Comparison of ENCODE assay signal across 10 mouse cellular contexts in the genomic region with DNA sequence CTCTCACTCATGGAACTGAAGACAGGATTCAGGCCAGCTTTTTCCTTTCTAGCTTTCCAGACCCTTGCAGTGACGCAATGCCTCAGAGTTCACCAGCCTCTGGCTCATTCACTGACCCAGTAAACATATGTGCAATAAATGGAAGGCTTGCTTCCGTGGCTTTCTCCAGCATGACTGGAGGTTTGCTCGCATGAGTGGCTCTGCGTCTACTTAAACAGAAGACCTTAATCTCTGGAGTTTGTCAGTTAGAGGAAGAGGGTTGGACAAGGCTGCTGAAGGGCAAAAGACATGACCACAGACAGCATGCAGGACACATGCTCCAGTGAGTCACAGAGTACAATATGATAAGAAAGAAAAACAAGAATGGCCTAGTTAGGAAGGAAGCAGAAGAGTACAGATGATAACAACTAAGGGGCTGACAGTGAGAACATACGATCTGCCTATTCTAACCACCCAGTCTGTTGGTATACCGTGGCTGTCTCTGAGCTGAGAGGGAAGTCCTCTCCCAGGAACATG. TPM values are rescaled to one million over a fixed set of nuclear protein-coding genes. Genes with fewer than 3 reads are reported as not detected.
DNase-seq lines count a peak whose midpoint lies in the region; ATAC-seq and TF ChIP-seq lines count a peak whose summit lies in the region.
"Had no signal": no experiment of that assay in that cellular context is flagged by ENCODE, and none has a peak within 500 bp of the region (broad histone marks: within the 10 kb centered on the region; RNA-seq: fewer than 3 reads in every experiment).

No protein-coding gene starts in this region.

- no peaks in the 10 kb centered on the region for H3K9me3 ChIP-seq in lung, embryonic 14.5 days (ENCODE audit: low read depth, low read length)
- H3K9me3 ChIP-seq in heart, embryonic 13.5 days = no peaks in the 10 kb centered on the region
- no peaks in the 10 kb centered on the region for H3K9me3 ChIP-seq in stomach, embryonic 16.5 days (replicated peaks; ENCODE audit: control insufficient read depth, low read length)
- H3K9me3 ChIP-seq: limb, embryonic 13.5 days had no signal

- TF ChIP-seq CTCF in lung, embryonic 14.5 days (IDR thresholded peaks at IDR 0.05; ENCODE audit: low read depth) = no peak
- no peak for TF ChIP-seq CTCF in lung, adult 2 months (IDR thresholded peaks at IDR 0.05; ENCODE audit: insufficient read depth, low read length)

- no peak for TF ChIP-seq POLR2A in lung, adult 2 months (IDR thresholded peaks at IDR 0.05; ENCODE audit: borderline replicate concordance, extremely low read depth, low read depth, low read length)

- H3K27me3 ChIP-seq in lung, embryonic 14.5 days (ENCODE audit: insufficient read depth, low read length) = no peaks in the 10 kb centered on the region
- no peaks in the 10 kb centered on the region; the same call in 1 of the 2 replicates for H3K27me3 ChIP-seq in heart, embryonic 13.5 days (replicated peaks)
- no peaks in the 10 kb centered on the region for H3K27me3 ChIP-seq in stomach, embryonic 16.5 days (ENCODE audit: control insufficient read depth, insufficient read depth, low read length)
- H3K27me3 ChIP-seq: limb, embryonic 13.5 days had no signal

- 45% methylated on average over 6 of the region's 6 CpGs for WGBS in lung, embryonic 14.5 days
- 35% methylated on average over 6 of the region's 6 CpGs for WGBS in lung, adult 2 months
- 14% methylated on average over 6 of the region's 6 CpGs for WGBS in heart, embryonic 13.5 days
- 41% methylated on average over 6 of the region's 6 CpGs for WGBS in stomach, embryonic 16.5 days

- no peak overlapping the region for H3K9ac ChIP-seq in lung, embryonic 14.5 days
- H3K9ac ChIP-seq in heart, embryonic 13.5 days = no peak overlapping the region
- H3K9ac ChIP-seq in stomach, embryonic 16.5 days (ENCODE audit: low read length) = no peak overlapping the region
- H3K9ac ChIP-seq: limb, embryonic 13.5 days had no signal

- peak; percentile 28 for DNase-seq in lung, embryonic 14.5 days
- DNase-seq in lung, adult 2 months = no peak
- peak; percentile 46 to 59 for DNase-seq in kidney, postnatal 4 days
- no peak for DNase-seq in right cerebral cortex, postnatal 25 days
- DNase-seq in left cerebral cortex, adult 8-10 months (ENCODE audit: low spot score in 2 of 2) = no peak
- DNase-seq in urinary bladder, postnatal 4 days (ENCODE audit: low spot score in 2 of 2) = no peak
- DNase-seq: right cerebral cortex, adult 18-20 months had no signal

- no peak overlapping the region for H3K4me3 ChIP-seq in lung, embryonic 14.5 days (ENCODE audit: low read depth, low read length)
- H3K4me3 ChIP-seq in lung, adult 2 months (replicated peaks; ENCODE audit: extremely low read depth, low read depth, low read length) = no peak overlapping the region
- no peak overlapping the region for H3K4me3 ChIP-seq in heart, embryonic 13.5 days
- no peak overlapping the region for H3K4me3 ChIP-seq in stomach, embryonic 16.5 days (replicated peaks; ENCODE audit: low read length)
- H3K4me3 ChIP-seq: limb, embryonic 13.5 days had no signal

- H3K4me1 ChIP-seq in lung, embryonic 14.5 days (ENCODE audit: insufficient read depth) = no peaks in the 10 kb centered on the region
- no peaks in the 10 kb centered on the region for H3K4me1 ChIP-seq in lung, adult 2 months (ENCODE audit: control insufficient read depth, insufficient read depth, low read length)
- H3K4me1 ChIP-seq in heart, embryonic 13.5 days = peaks cover 44% of the 10 kb centered on the region
- H3K4me1 ChIP-seq in stomach, embryonic 16.5 days (ENCODE audit: control insufficient read depth, insufficient read depth, low read length) = no peaks in the 10 kb centered on the region
- H3K4me1 ChIP-seq: limb, embryonic 13.5 days had no signal

- H3K4me2 ChIP-seq in lung, embryonic 14.5 days = no peak overlapping the region
- H3K4me2 ChIP-seq in heart, embryonic 13.5 days = peak overlapping the region; percentile 12; the same call in 1 of the 2 replicates
- H3K4me2 ChIP-seq in stomach, embryonic 16.5 days (ENCODE audit: low read depth, low read length) = no peak overlapping the region
- H3K4me2 ChIP-seq: limb, embryonic 13.5 days had no signal

- H3K36me3 ChIP-seq in lung, embryonic 14.5 days (ENCODE audit: insufficient read depth) = no peaks in the 10 kb centered on the region
- H3K36me3 ChIP-seq in heart, embryonic 13.5 days = no peaks in the 10 kb centered on the region
- no peaks in the 10 kb centered on the region for H3K36me3 ChIP-seq in stomach, embryonic 16.5 days (ENCODE audit: control insufficient read depth, insufficient read depth, low read length)
- H3K36me3 ChIP-seq: limb, embryonic 13.5 days had no signal

- no peak overlapping the region for H3K27ac ChIP-seq in lung, embryonic 14.5 days (ENCODE audit: low read depth)
- peak overlapping the region; percentile 74 for H3K27ac ChIP-seq in heart, embryonic 13.5 days (replicated peaks)
- H3K27ac ChIP-seq in stomach, embryonic 16.5 days (ENCODE audit: low read length) = peak overlapping the region; percentile 26
- H3K27ac ChIP-seq: limb, embryonic 13.5 days had no signal

- no peak; the same call in 1 of the 2 replicates for ATAC-seq in lung, embryonic 14.5 days (ENCODE audit: insufficient read depth)
- peak; percentile 62; the same call in 1 of the 2 replicates for ATAC-seq in heart, embryonic 13.5 days (ENCODE audit: extremely low read depth, insufficient number of reproducible peaks, low FRiP score, low TSS enrichment)
- ATAC-seq in stomach, embryonic 16.5 days (ENCODE audit: insufficient read depth, low FRiP score) = peak; percentile 21; the same call in 1 of the 2 replicates

RNA-seq across cellular contexts. Expression of a gene that starts 1.0 kb away (rescaled TPM):
- not detected in 2 replicates for polyA plus RNA-seq in lung, embryonic 14.5 days (2014; fragmentation: Nextera tagmentation; extraction: Ambion mirVana)
- 0.07 TPM in 1 of 2 replicates, not detected in the other for polyA plus RNA-seq in lung, adult 2 months (2012; rRNA removed)
- not detected in 2 replicates for polyA plus RNA-seq in heart, embryonic 13.5 days (2015; fragmentation: Nextera tagmentation; extraction: Ambion mirVana)
- 2.7 and 3.1 TPM in 2 replicates for polyA plus RNA-seq in stomach, embryonic 16.5 days (2015; fragmentation: Nextera tagmentation; extraction: Ambion mirVana)
- total RNA-seq in left cerebral cortex, adult 8-10 months (2022) = not detected
- polyA plus RNA-seq: limb, embryonic 13.5 days had no signal

RNA-seq across cellular contexts. Expression of a gene that starts 20.1 kb away (rescaled TPM):
- polyA plus RNA-seq in lung, embryonic 14.5 days (2014; fragmentation: Nextera tagmentation; extraction: Ambion mirVana) = not detected in 2 replicates
- polyA plus RNA-seq in lung, adult 2 months (2012; rRNA removed) = not detected in 2 replicates
- polyA plus RNA-seq in heart, embryonic 13.5 days (2015; fragmentation: Nextera tagmentation; extraction: Ambion mirVana) = not detected in 2 replicates
- polyA plus RNA-seq in stomach, embryonic 16.5 days (2015; fragmentation: Nextera tagmentation; extraction: Ambion mirVana) = not detected in 2 replicates
- not detected for total RNA-seq in left cerebral cortex, adult 8-10 months (2022)
- polyA plus RNA-seq: limb, embryonic 13.5 days had no signal

RNA-seq across cellular contexts. Expression of a gene that starts 20.4 kb away (rescaled TPM):
- not detected in 2 replicates for polyA plus RNA-seq in lung, embryonic 14.5 days (2014; fragmentation: Nextera tagmentation; extraction: Ambion mirVana)
- not detected in 2 replicates for polyA plus RNA-seq in lung, adult 2 months (2012; rRNA removed)
- not detected in 2 replicates for polyA plus RNA-seq in heart, embryonic 13.5 days (2015; fragmentation: Nextera tagmentation; extraction: Ambion mirVana)
- polyA plus RNA-seq in stomach, embryonic 16.5 days (2015; fragmentation: Nextera tagmentation; extraction: Ambion mirVana) = not detected in 2 replicates
- not detected for total RNA-seq in left cerebral cortex, adult 8-10 months (2022)
- polyA plus RNA-seq: limb, embryonic 13.5 days had no signal

RNA-seq across cellular contexts. Expression of a gene that starts 46.3 kb away (rescaled TPM):
- not detected in 2 replicates for polyA plus RNA-seq in lung, embryonic 14.5 days (2014; fragmentation: Nextera tagmentation; extraction: Ambion mirVana)
- polyA plus RNA-seq in lung, adult 2 months (2012; rRNA removed) = not detected in 2 replicates
- not detected in 2 replicates for polyA plus RNA-seq in heart, embryonic 13.5 days (2015; fragmentation: Nextera tagmentation; extraction: Ambion mirVana)
- polyA plus RNA-seq in stomach, embryonic 16.5 days (2015; fragmentation: Nextera tagmentation; extraction: Ambion mirVana) = 0.22 TPM in 1 of 2 replicates, not detected in the other
- total RNA-seq in left cerebral cortex, adult 8-10 months (2022) = not detected
- polyA plus RNA-seq: limb, embryonic 13.5 days had no signal

Comparison
In these comparisons a context has a peak if more than half of its experiments do, and no peak if none do; other contexts are left out.
1. DNase-seq: peak in lung, embryonic 14.5 days (single experiment) and kidney, postnatal 4 days (2 of 2); none in lung, adult 2 months (single experiment), right cerebral cortex, postnatal 25 days (single experiment), left cerebral cortex, adult 8-10 months (0 of 2) and urinary bladder, postnatal 4 days (0 of 2).